Mouse (Mus musculus): ENCODE data around the gene Hoxd9.

DNA sequence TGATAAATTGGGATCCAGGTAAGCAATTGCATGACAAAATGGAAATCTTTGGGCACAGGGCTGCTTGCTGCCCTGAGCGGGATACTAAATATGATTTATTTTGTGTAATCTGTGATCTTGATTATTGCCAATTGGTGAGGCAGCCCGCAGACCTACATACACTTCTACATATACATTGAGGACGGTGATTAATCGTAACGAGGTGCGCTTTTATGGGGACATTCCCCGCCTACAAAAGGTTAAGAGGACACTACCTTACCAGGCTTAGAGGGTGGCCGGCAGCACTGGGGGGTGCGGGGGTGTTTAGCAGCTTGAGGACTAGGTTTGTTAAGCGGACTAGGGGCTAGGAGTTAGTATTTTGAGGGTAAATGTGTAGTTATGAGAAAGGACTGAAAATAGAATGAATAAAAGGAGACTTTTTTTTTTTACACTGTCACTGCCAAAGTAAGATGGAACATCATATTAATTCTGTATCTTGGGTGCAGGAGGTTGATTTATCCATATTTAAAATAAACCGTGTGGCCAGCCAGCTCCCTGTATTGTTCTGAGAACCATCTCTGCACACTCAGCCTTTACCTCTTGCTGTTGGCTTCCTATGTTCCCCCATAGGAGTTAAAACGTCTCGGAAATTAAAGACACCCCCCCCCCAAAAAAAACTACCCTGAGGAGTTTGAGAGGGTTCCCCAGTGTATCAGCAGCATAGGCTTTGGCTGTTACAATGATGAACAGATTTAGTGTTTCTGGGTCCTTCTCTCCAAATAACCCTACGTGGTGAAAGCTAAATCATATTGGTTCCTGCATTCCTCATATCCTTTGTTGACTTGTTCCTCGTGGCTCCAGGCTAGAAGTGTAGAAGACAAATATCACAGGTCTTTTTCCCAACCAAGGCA is 39.4 kb downstream of the Hoxd9 start:
- TF ChIP-seq EP300 (IDR thresholded peaks at IDR 0.05; ENCODE audit: low read length): no peak
- no peak for TF ChIP-seq MAX (IDR thresholded peaks at IDR 0.05; ENCODE audit: low read length)
- no peak for TF ChIP-seq TBP (conservative IDR thresholded peaks at IDR 0.05; ENCODE audit: low read depth, low read length)
- TF ChIP-seq POLR2A (IDR thresholded peaks at IDR 0.05; ENCODE audit: low read depth, low read length): no peak
- TF ChIP-seq ZNF384 (IDR thresholded peaks at IDR 0.05; ENCODE audit: low read depth, low read length): no peak
- no peak for TF ChIP-seq CTCF (conservative IDR thresholded peaks at IDR 0.05 in 1 of 2, IDR thresholded peaks at IDR 0.05 in 1 of 2; ENCODE audit: low read depth in 2 of 2, low read length in 2 of 2)
- no peak for TF ChIP-seq USF2 (conservative IDR thresholded peaks at IDR 0.05; ENCODE audit: low read depth, low read length)
- no peak for TF ChIP-seq MAZ (IDR thresholded peaks at IDR 0.05; ENCODE audit: low read depth, low read length)

Measured in CH12.LX (cell line).